Mouse (Mus musculus) liver, adult 2 months (tissue): ENCODE measurements at regions not wholly inside any gene's neighbourhood (a gene's known extent, or its start where the extent isn't known, plus 50 kb on each side); places are given as distances from the start of the nearest gene placed in this dataset.

Experiments
- DNase-seq: peaks from one replicate; pipeline ENCODE4 v3.0.0-alpha.2; 2011; ENCODE audit warnings: low read depth, low spot score; ENCODE audit errors: extremely low read depth
- H3K27ac ChIP-seq: fragments of 200-500 bp; replicated peaks from 2 replicates; pipeline ENCODE4 v1.5.1; 2012; ENCODE audit warnings: low read depth, mild to moderate bottlenecking, control low read depth, inconsistent platforms, low read length; ENCODE audit not compliant: insufficient read depth
- H3K27me3 ChIP-seq: fragments of 200-500 bp; 2 replicates; pipeline ENCODE4 v1.6.1; 2012; ENCODE audit warnings: mild to moderate bottlenecking, moderate library complexity, low read length, inconsistent platforms; ENCODE audit not compliant: control insufficient read depth, insufficient read depth
- H3K36me3 ChIP-seq: fragments of 200-500 bp; 2 replicates; pipeline ENCODE4 v1.6.1; 2012; ENCODE audit warnings: low read length, inconsistent platforms; ENCODE audit not compliant: control insufficient read depth, insufficient read depth
- H3K4me1 ChIP-seq: fragments of 200-500 bp; 2 replicates; pipeline ENCODE4 v1.6.1; 2011; ENCODE audit warnings: low read length; ENCODE audit not compliant: control insufficient read depth, insufficient read depth
- H3K4me3 ChIP-seq: fragments of 200-500 bp; 2 replicates; pipeline ENCODE4 v1.5.1; 2011; ENCODE audit warnings: low read depth, mild to moderate bottlenecking, control low read depth, low read length, moderate library complexity; ENCODE audit not compliant: insufficient read depth
- H3K79me2 ChIP-seq: fragments of 200-500 bp; 2 replicates; pipeline ENCODE4 v1.6.1; 2012; ENCODE audit warnings: inconsistent platforms, mild to moderate bottlenecking, low read length, moderate library complexity; ENCODE audit not compliant: control insufficient read depth, insufficient read depth
- H3K9ac ChIP-seq: fragments of 200-500 bp; 2 replicates; pipeline ENCODE4 v1.6.1; 2012; ENCODE audit warnings: low read depth, mild to moderate bottlenecking, control low read depth, inconsistent platforms, low read length
- CTCF ChIP-seq: fragments of 200-500 bp; IDR thresholded peaks from 2 replicates; pipeline ENCODE4 v1.5.1; 2011; ENCODE audit warnings: low read depth, low read length, control low read depth
- POLR2A ChIP-seq: fragments of 200-500 bp; IDR thresholded peaks from 2 replicates; pipeline ENCODE4 v1.6.1; 2011; ENCODE audit warnings: low read length, control low read depth; ENCODE audit not compliant: insufficient read depth; ENCODE audit errors: extremely low read depth
- WGBS: fragments of 180-500 bp; shearing (Covaris S2); methylation state at CpG from one replicate; pipeline ENCODE4 v1.1.7; 2018; 5-methylcytosine and 5-hydroxymethylcytosine counted together

DNA sequence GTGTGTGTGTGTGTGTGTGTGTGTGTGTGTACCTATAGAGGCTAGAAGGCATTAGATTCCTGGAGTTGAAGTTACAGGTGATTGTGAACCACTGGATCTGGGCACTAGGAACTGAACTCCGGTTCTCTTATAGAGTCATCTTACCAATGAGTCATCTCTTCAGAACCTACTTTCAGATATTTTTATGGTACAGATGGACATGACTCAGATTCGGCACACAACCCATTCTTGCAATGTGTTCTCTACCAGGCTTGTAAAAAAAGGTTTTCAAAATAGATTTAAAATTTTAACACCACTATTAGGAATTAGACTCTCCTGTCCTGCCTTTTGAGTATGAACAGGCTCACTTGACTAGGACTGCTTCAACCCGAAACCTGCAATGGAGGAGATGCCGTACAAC, 504.3 kb upstream of the Auts2 start:
- H3K27ac ChIP-seq, result no peak overlapping the region
- no peak for DNase-seq
- no peaks in the 10 kb centered on the region for H3K79me2 ChIP-seq
- H3K36me3 ChIP-seq, result no peaks in the 10 kb centered on the region
- 96% methylated on average over 4 of the region's 4 CpGs for WGBS
- H3K4me3 ChIP-seq, result no peak overlapping the region
- H3K4me1 ChIP-seq, result no peaks in the 10 kb centered on the region
- H3K27me3 ChIP-seq, result no peaks in the 10 kb centered on the region
- TF ChIP-seq CTCF (no peak), POLR2A (no peak)
- H3K9ac ChIP-seq, result no peak overlapping the region

DNA sequence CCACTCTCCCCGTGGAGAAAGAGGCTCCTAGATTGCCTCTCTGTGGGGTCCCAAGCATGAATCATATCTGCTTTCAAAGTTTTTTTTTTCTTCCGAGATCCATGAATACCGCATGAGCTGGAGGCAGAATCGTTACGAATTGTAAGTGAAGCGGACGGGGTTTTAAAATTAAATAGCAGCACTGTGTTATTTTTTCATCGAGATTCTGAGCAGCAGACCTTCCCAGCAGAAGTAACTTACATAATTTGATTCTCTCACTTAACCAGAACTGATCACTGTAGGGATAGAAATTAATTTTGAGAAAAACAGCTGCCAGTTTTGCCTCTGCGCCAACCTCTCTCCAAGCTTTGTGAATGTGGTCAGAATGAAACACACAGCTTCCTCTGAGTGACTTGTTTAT, 502.5 kb upstream of the Auts2 start:
- Histone ChIP-seq H3K27me3 (no peaks in the 10 kb centered on the region), H3K9ac (no peak overlapping the region), H3K4me1 (no peaks in the 10 kb centered on the region), H3K79me2 (no peaks in the 10 kb centered on the region), H3K4me3 (no peak overlapping the region), H3K36me3 (no peaks in the 10 kb centered on the region), H3K27ac (no peak overlapping the region)
- 82% methylated on average over 9 of the region's 9 CpGs for WGBS
- no peak for TF ChIP-seq POLR2A
- no peak for TF ChIP-seq CTCF
- DNase-seq, result no peak

DNA sequence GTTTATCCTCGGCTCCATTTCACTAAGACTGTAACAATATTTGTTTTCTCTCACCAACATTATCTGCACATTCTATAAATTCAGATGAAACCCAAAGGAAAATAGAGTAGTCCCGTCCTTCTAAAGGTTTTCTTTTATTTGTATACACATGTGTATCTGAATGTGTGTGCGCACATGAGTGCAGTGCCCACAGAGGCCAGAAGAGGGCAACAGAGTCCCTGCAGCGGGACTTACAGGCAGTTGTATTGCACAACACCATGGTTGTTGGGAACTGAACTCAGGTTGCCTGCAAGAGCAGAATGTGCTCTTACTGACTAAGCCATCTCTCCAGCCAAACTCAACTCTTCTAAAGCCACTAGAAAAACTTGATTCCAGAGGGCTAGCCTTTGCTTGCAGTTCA, 484.4 kb upstream of the Auts2 start:
- Histone ChIP-seq H3K4me3 (no peak overlapping the region), H3K27ac (no peak overlapping the region), H3K36me3 (no peaks in the 10 kb centered on the region), H3K79me2 (no peaks in the 10 kb centered on the region), H3K4me1 (no peaks in the 10 kb centered on the region), H3K9ac (no peak overlapping the region), H3K27me3 (no peaks in the 10 kb centered on the region)
- whole genome bisulfite sequencing, result 87% methylated on average over 4 of the region's 4 CpGs
- TF ChIP-seq CTCF (no peak), POLR2A (no peak)
- no peak for DNase-seq

DNA sequence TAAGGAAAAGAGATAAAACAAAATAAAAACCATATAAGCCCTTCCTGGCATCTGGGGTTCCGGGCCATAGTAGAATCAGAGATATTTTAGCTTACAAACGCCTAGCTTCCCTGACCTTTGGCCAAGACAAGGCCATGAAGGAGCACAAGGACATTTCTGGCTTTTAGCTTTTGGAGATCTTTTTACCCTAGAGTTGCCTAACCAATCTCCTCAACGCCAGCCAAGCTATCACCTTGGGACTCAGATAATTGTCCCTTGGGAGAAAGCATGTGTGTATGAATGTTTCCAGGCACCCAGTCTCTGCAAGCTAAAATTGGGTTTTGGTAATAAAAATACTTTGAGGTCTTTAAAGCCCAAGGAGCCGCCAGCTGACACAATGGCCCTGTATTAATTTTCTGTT, 482.0 kb upstream of the Auts2 start:
- H3K4me3 ChIP-seq, result no peak overlapping the region
- TF ChIP-seq POLR2A (no peak), CTCF (no peak)
- H3K79me2 ChIP-seq, result no peaks in the 10 kb centered on the region
- no peak for DNase-seq
- no peak overlapping the region for H3K9ac ChIP-seq
- no peak overlapping the region for H3K27ac ChIP-seq
- WGBS, result 76% methylated on average over 4 of the region's 4 CpGs
- H3K36me3 ChIP-seq, result no peaks in the 10 kb centered on the region
- no peaks in the 10 kb centered on the region for H3K27me3 ChIP-seq
- H3K4me1 ChIP-seq, result no peaks in the 10 kb centered on the region

DNA sequence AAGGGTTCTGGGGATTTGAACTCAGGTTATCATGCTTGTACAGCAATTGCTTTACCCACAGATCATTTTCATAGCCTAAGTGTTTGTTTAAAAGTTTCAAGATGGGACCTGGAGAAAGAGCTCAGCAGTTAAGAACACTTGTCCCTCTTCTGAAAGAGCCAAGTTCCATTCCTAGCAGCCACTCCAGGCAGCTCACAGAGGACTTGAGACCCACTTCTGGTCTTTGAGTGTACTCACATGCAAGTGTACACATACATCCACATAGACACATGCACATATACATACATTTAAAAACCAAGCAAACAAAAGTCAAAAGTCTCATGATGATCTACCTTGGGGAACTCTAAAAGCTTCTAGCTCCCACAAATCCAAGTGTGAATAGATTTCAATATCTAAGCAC, 477.7 kb upstream of the Auts2 start:
- Histone ChIP-seq H3K4me3 (no peak overlapping the region), H3K36me3 (no peaks in the 10 kb centered on the region), H3K9ac (no peak overlapping the region), H3K79me2 (no peaks in the 10 kb centered on the region), H3K27ac (no peak overlapping the region), H3K27me3 (no peaks in the 10 kb centered on the region), H3K4me1 (no peaks in the 10 kb centered on the region)
- TF ChIP-seq POLR2A (no peak), CTCF (no peak)
- no peak for DNase-seq

DNA sequence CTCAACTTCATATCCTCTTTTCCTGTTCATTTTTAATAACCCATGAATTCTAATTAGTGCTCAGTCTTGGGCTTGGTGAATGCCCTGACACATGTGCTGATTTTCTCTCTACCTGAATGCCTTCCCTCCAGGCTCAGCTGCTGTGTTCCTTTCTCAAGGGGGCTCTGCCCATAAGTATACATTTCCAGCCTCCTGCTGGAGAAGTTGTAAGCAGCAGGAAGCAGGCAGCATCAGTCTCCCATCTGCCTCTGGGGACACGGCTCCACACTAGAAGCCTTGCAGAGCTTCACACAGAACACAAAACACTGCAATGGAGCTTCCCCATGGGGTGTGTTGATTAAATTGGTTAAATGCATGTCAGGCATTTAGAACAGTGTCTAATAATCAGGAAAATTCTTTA, 477.0 kb upstream of the Auts2 start:
- no peak for DNase-seq
- H3K27me3 ChIP-seq, result no peaks in the 10 kb centered on the region
- H3K9ac ChIP-seq, result no peak overlapping the region
- H3K36me3 ChIP-seq, result no peaks in the 10 kb centered on the region
- 61% methylated on average over 1 of the region's 1 CpGs for WGBS
- H3K4me1 ChIP-seq, result no peaks in the 10 kb centered on the region
- TF ChIP-seq CTCF, result no peak
- H3K79me2 ChIP-seq, result no peaks in the 10 kb centered on the region
- no peak overlapping the region for H3K4me3 ChIP-seq
- no peak overlapping the region for H3K27ac ChIP-seq
